Mouse (Mus musculus) heart, embryonic 10.5 days (tissue): ENCODE data around the gene Pam. TPM values are rescaled to one million over a fixed set of nuclear protein-coding genes. Genes with fewer than 3 reads are reported as not detected.

Source experiments
- DNase-seq: peaks from one replicate; pipeline ENCODE4 v3.0.0-alpha.2; 2017; ENCODE audit warnings: low spot score
- H3K27ac ChIP-seq: fragments of 300-500 bp; sonication (generic); 2 replicates; pipeline ENCODE4 v1.5.1; 2016; ENCODE audit warnings: mild to moderate bottlenecking
- H3K27me3 ChIP-seq: fragments of 300-500 bp; sonication (generic); 2 replicates; pipeline ENCODE4 v1.6.1; 2016; ENCODE audit warnings: mild to moderate bottlenecking; ENCODE audit not compliant: poor library complexity, insufficient read depth, severe bottlenecking
- H3K36me3 ChIP-seq: fragments of 300-500 bp; sonication (generic); 2 replicates; pipeline ENCODE4 v1.6.1; 2016; ENCODE audit warnings: mild to moderate bottlenecking, moderate library complexity
- H3K4me1 ChIP-seq: fragments of 300-500 bp; sonication (generic); 2 replicates; pipeline ENCODE4 v1.6.1; 2016; ENCODE audit warnings: mild to moderate bottlenecking
- H3K4me3 ChIP-seq: fragments of 300-500 bp; sonication (generic); 2 replicates; pipeline ENCODE4 v1.5.1; 2016; ENCODE audit warnings: mild to moderate bottlenecking, moderate library complexity
- H3K9me3 ChIP-seq: fragments of 300-500 bp; sonication (generic); 2 replicates; pipeline ENCODE4 v1.6.1; 2016; ENCODE audit warnings: mild to moderate bottlenecking, moderate library complexity
- WGBS: fragments of 180-500 bp; shearing (Covaris S2); methylation state at CpG from one replicate; pipeline ENCODE4 v1.1.7; 2016; 5-methylcytosine and 5-hydroxymethylcytosine counted together
- polyA plus RNA-seq: library from polyadenylated mRNA; unstranded; fragments of >200 nt; fragmentation: Nextera tagmentation; extraction: Ambion mirVana; gene quantifications from 2 replicates; pipeline ENCODE4 v1.2.1, GENCODE M21; 2016

Pam gene
- polyA plus RNA-seq, 1 experiment from 2014 or later, result 88.8 TPM

DNA sequence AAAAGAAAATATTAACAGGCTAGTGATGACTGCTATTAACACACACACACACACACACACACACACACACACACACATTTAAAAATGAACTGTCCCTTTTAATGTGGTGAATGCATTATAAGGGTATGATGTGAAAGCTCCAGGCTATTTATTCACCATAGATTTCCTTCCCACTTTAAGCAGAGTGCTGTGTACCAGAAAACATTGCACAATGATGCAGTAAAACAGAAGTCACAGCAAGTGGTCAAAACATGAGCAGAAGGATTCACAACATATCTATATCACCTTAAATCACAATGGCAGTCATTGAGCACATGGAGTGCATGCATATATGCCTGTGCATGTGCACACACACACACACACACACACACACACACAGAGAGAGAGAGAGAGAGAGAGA is 160.5 kb downstream of the Pam start:
- Histone ChIP-seq H3K27me3 (no peaks in the 10 kb centered on the region), H3K4me3 (no peak overlapping the region), H3K27ac (no peak overlapping the region), H3K36me3 (peaks cover 9% of the 10 kb centered on the region; the same call in 1 of the 2 replicates), H3K9me3 (no peaks in the 10 kb centered on the region), H3K4me1 (no peaks in the 10 kb centered on the region)
- DNase-seq, result no peak

DNA sequence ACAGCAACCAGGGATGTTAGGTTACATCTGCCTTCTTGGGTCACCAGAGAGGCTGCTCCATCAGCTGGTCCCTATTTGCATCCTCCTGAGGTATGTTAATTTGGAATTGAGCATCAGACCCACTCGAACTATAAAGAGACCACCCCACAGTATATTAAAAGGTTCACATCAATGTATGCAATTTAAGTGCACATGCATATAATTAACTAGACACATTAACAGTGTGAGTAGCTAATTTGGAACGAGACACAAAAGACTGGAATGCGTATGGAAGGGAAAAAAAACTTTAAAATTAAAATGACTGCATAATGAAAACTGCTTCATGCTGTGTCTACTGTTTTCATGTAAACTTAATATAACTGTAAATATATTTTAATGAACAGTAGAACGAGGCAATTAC is 164.2 kb downstream of the Pam start:
- Histone ChIP-seq H3K9me3 (no peaks in the 10 kb centered on the region), H3K4me1 (no peaks in the 10 kb centered on the region), H3K4me3 (no peak overlapping the region), H3K27me3 (no peaks in the 10 kb centered on the region), H3K36me3 (peaks cover 9% of the 10 kb centered on the region; the same call in 1 of the 2 replicates), H3K27ac (no peak overlapping the region)
- 85% methylated on average over 4 of the region's 4 CpGs for WGBS
- DNase-seq, result no peak

DNA sequence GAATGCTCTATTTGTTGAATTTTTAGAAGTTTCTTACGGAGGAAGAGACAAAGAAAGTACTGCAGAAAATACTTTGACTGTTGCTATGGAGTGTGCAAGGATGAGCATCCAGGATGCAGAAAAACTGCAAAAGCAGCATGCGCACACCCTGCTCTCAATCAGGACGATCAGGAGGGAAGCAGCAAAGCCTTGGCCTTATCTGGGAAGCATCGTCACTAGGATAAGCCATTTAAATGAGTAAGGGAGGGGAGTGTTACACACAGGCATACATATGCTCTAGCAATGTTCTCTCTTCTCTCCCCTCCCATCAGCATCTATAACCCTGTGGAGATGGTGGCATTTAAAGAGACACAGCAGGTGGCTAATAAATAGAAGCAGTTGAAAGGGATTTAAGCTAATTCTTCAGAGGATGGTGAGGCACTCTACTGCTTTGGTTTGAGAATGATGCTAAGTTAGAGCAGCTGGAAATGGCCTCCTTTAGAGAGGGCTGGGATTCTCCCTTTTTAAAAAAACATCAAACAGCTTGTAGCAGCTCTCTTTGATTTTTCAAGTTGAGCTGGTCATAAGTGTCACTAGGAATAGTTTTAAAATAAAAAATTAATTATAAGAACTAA is 165.9 kb downstream of the Pam start:
- WGBS, result 55% methylated on average over 4 of the region's 4 CpGs
- Histone ChIP-seq H3K27me3 (no peaks in the 10 kb centered on the region), H3K27ac (no peak overlapping the region), H3K4me1 (no peaks in the 10 kb centered on the region), H3K4me3 (no peak overlapping the region), H3K9me3 (no peaks in the 10 kb centered on the region), H3K36me3 (peaks cover 8% of the 10 kb centered on the region; the same call in 1 of the 2 replicates)
- DNase-seq, result no peak

DNA sequence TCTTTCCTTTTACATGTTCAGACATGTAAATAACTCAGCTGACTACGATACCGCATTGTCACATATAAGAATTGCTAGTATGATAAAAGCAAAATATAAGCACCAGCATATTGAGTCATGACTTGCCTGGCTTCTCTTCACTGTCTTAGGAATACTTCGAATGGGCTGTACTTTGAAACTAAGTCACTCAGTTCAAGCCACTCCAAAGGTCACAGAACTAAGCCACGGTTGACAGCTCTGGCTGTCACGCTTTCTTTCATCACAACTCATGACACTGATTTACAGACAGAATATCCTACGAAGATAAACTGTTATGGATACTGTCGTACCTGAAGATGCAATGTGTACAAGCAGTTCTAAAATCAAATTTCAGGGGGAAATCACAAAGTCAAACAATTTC is 168.7 kb downstream of the Pam start:
- Histone ChIP-seq H3K4me1 (no peaks in the 10 kb centered on the region), H3K27ac (no peak overlapping the region)

DNA sequence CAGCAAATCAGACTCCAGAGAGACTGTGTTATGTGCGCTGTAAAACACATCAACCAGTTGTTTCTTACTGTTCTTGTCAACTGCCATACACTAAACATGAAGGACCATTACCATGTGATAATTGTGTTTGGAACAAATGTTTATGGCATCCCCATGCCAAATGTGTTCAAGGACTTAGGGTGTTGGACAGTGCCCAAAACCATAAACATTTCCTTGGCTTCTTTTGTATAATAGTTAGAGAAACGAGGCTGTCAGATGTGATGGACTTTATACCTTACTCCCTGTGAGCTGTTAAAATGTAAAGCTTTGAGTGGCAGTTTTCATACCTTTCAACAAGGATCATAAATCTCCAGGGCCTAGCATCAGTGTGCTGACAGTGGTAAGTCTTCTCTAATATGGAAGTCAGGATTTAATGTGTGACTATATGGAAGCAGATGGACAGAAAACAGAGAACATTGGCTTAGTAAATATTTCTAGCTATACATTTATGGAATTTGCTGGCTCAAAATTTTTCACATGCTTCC is 169.4 kb downstream of the Pam start:
- Histone ChIP-seq H3K36me3 (peaks cover 22% of the 10 kb centered on the region; the same call in 1 of the 2 replicates), H3K27ac (no peak overlapping the region), H3K4me3 (no peak overlapping the region), H3K9me3 (no peaks in the 10 kb centered on the region), H3K4me1 (no peaks in the 10 kb centered on the region), H3K27me3 (no peaks in the 10 kb centered on the region)
- DNase-seq, result no peak
- 81% methylated on average over 2 of the region's 2 CpGs for WGBS

More for the DNA sequence above, 168.7 kb downstream of the Pam start:
- no peaks in the 10 kb centered on the region for H3K9me3 ChIP-seq
- H3K4me3 ChIP-seq, result no peak overlapping the region
- H3K27me3 ChIP-seq, result no peaks in the 10 kb centered on the region
- H3K36me3 ChIP-seq, result peaks cover 18% of the 10 kb centered on the region; the same call in 1 of the 2 replicates
- no peak for DNase-seq
- 72% methylated on average over 7 of the region's 7 CpGs for WGBS

DNA sequence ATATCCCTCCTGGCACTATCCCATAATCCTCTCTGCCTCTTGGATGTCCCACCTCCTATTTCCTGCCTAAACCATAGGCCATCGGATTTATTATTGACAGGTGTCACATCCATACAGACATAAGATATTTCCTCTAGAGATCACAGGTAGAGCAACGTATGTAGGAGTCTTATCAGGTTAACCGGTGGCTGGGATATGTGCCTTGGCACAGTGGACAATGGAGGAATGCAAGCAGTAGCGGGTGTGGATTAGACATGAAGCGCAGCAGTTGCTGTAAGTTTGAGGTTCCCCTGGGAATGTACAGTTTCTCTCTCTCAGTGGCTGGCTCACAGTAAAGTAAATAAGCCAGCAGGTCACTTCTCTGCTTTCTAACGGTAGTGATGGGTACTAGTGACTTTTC is 173.1 kb downstream of the Pam start:
- H3K4me3 ChIP-seq, result no peak overlapping the region
- H3K36me3 ChIP-seq, result peaks cover 32% of the 10 kb centered on the region; the same call in 1 of the 2 replicates
- no peaks in the 10 kb centered on the region for H3K4me1 ChIP-seq
- WGBS, result 85% methylated on average over 6 of the region's 6 CpGs
- H3K9me3 ChIP-seq, result no peaks in the 10 kb centered on the region
- no peak for DNase-seq
- H3K27ac ChIP-seq, result no peak overlapping the region
- H3K27me3 ChIP-seq, result no peaks in the 10 kb centered on the region

DNA sequence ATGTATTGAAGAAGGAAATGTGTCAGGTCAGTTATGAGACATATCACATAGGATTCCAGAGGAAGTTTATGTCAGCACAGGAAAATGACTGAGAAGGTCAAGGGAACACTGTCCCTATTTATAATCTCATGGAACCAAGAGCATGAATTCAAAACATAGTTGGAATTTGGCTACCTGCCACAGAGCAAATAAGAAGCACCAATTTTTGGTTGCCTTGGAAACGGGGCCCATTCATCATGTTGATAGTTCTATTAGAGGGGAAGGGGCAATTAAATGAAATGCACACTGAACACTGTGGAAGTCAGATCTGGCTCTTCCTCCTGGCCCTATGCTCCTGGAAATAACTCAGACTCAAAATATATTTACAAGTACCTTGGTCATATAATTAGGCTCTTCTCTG is 173.6 kb downstream of the Pam start:
- Histone ChIP-seq H3K36me3 (peaks cover 34% of the 10 kb centered on the region; the same call in 1 of the 2 replicates), H3K27ac (no peak overlapping the region), H3K9me3 (no peaks in the 10 kb centered on the region), H3K4me3 (no peak overlapping the region), H3K27me3 (no peaks in the 10 kb centered on the region), H3K4me1 (no peaks in the 10 kb centered on the region)
- no peak for DNase-seq
- WGBS, result 83% methylated on average over 1 of the region's 1 CpGs

DNA sequence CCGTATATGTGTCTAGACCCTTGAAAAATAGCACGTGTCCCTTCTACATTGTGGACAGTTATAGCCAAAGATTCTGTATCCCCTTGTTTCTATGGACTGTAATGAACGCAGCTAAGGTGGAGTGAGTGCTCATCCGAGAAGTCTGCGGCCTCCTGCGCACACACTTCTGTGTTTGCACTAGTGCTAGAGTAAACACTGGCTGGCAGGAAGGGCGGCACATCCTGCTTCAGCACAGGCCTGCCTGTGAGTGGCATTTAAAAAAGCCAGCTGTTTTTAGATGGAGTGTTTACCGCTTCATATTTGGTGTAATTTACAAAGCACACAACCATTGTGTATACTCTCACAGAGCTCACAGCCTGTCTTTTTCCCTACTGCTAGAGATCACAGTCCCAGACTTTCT is 177.0 kb downstream of the Pam start:
- no peaks in the 10 kb centered on the region for H3K4me1 ChIP-seq
- no peak overlapping the region for H3K27ac ChIP-seq
- peaks cover 34% of the 10 kb centered on the region; the same call in 1 of the 2 replicates for H3K36me3 ChIP-seq
- no peak for DNase-seq
- H3K9me3 ChIP-seq, result no peaks in the 10 kb centered on the region
- no peak overlapping the region for H3K4me3 ChIP-seq
- WGBS, result 55% methylated on average over 8 of the region's 8 CpGs
- H3K27me3 ChIP-seq, result no peaks in the 10 kb centered on the region

DNA sequence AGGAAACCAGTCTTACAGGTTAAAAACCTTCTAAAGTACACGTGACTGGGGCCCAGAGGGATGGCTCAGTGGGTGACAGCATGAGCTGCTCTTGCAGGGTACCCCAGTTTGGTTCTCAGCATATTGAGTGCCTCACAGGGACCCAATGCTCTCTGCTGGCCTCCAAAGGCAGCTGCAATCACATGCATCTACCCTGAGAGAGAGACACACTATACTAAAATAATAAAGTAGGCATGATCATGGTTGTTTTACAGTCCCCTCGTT is 178.5 kb downstream of the Pam start:
- 88% methylated on average over 2 of the region's 2 CpGs for WGBS

DNA sequence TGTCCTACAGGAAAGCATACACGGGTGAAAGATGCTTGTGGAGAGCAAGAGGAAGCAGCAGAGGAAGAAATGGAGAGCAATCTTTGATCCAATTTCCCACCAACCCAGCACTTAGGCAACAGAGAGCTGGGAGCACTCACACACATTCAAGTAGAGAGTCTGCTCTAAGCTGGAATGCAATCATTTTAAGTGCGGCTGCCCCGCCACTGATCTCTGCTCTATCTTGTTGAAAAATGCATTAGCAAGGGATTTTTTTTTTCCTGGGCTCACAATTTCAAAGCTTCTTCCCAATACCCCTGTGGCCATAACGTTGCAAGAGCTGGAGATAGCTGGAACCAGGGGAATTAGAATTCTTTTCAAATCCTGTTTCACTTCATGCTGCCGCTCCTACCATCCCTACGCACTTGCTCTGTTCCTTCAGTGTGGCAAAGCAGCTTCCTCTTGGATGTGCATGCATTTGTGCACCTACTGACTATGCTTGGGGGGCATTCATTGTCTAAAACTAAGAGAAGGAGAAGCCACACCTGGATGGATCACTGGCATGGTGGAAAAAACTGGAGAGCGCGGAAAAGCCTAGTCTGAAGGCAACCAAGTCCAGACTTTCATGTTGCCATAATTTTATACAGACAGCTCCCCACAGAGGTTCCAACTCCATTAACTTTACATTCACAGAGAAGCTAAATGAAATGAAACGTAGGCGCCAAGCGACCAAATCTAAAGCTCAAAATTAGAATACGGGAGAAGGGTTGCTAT is 179.1 kb downstream of the Pam start:
- Histone ChIP-seq H3K4me1 (no peaks in the 10 kb centered on the region), H3K9me3 (no peaks in the 10 kb centered on the region), H3K27ac (0 out of 2 replicates have a peak overlapping the region, but pooled peaks have one; percentile 44), H3K27me3 (no peaks in the 10 kb centered on the region), H3K36me3 (peaks cover 28% of the 10 kb centered on the region), H3K4me3 (no peak overlapping the region)
- WGBS, result 78% methylated on average over 12 of the region's 12 CpGs
- DNase-seq, result no peak

More for the DNA sequence above, 178.5 kb downstream of the Pam start:
- Histone ChIP-seq H3K27ac (no peak overlapping the region), H3K9me3 (no peaks in the 10 kb centered on the region), H3K27me3 (no peaks in the 10 kb centered on the region), H3K4me1 (no peaks in the 10 kb centered on the region), H3K4me3 (no peak overlapping the region), H3K36me3 (peaks cover 32% of the 10 kb centered on the region)
- DNase-seq, result no peak

DNA sequence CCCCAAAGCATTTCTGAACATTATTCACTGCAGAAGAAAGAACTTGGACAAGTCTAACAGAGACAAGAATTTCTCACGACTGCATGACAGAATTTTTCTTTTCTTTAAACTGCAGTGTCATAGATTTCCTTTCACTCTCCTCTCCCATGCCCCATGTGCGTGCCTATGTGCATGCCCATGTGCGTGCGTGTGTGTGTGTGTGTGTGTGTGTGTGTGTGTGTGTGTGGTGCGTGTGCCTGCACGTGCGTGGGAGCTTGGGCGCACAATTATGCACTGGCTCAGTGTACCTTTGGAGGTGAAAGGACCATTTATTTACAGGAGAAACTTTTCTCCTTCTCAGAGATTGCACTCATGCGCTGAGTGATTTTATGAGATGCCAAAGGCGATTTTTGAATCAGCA is 179.7 kb downstream of the Pam start:
- no peak overlapping the region for H3K4me3 ChIP-seq
- 84% methylated on average over 10 of the region's 10 CpGs for WGBS
- no peaks in the 10 kb centered on the region for H3K9me3 ChIP-seq
- H3K27ac ChIP-seq, result no peak overlapping the region
- DNase-seq, result no peak
- no peaks in the 10 kb centered on the region for H3K27me3 ChIP-seq
- H3K4me1 ChIP-seq, result no peaks in the 10 kb centered on the region
- peaks cover 23% of the 10 kb centered on the region for H3K36me3 ChIP-seq

DNA sequence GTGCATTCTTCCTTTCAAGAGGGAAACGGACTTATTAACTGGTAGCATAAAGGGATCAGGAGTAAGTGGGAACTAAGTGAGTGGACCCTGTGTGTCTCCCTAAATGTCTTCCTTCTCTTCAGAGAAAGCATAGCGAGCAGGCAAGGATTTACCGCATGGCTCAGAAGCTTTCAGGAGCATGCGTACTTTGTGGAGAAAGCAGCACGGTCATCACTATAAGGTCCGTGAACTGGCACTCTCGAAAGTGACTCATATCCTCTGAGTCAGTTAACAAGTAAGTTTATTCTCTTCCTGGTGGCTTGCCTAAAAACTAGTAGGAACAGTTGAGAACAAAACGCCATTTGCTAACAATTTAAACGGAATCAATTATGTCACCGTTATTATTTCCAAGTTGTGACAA is 184.6 kb downstream of the Pam start:
- Histone ChIP-seq H3K4me3 (no peak overlapping the region), H3K9me3 (no peaks in the 10 kb centered on the region), H3K27ac (no peak overlapping the region), H3K4me1 (no peaks in the 10 kb centered on the region), H3K36me3 (peaks cover 11% of the 10 kb centered on the region), H3K27me3 (no peaks in the 10 kb centered on the region)
- no peak for DNase-seq
- WGBS, result 79% methylated on average over 10 of the region's 10 CpGs

DNA sequence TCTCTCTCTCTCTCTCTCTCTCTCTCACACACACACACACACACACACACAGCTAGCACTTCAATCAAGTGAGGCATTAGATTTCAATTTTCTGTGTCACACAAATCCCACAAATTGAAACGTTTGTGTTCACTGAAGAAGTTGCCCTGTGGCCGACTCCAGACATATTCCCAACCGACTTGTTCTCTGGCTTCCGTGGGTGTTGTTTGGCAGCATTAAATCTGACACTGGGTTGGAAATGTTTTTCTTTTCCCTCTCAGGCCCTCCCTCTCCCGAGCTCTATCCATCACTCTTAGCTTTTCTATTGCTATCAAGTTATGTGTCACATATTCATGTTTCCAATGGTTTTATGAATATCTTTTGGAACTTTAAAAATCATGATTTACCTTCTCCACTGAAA is 185.9 kb downstream of the Pam start:
- 66% methylated on average over 5 of the region's 5 CpGs for WGBS
- peaks cover 6% of the 10 kb centered on the region for H3K36me3 ChIP-seq

More for the DNA sequence above, 185.9 kb downstream of the Pam start:
- no peaks in the 10 kb centered on the region for H3K4me1 ChIP-seq
- H3K9me3 ChIP-seq, result no peaks in the 10 kb centered on the region
- H3K27me3 ChIP-seq, result no peaks in the 10 kb centered on the region
- no peak overlapping the region for H3K27ac ChIP-seq
- H3K4me3 ChIP-seq, result no peak overlapping the region
- no peak for DNase-seq
